Mouse (Mus musculus) mouse trophoblast stem cell (cell line): ENCODE measurements around the gene Tamm41.

Source experiments
- in situ Hi-C, 2 experiments: fragments of 300-500 bp; cut with MseI, MboI; formaldehyde crosslinking; loops; 2 replicates in 1 of 2; 3 replicates in 1 of 2; pipeline ENCODE4 v1.15.1; 2025

Gene Tamm41

DNA sequence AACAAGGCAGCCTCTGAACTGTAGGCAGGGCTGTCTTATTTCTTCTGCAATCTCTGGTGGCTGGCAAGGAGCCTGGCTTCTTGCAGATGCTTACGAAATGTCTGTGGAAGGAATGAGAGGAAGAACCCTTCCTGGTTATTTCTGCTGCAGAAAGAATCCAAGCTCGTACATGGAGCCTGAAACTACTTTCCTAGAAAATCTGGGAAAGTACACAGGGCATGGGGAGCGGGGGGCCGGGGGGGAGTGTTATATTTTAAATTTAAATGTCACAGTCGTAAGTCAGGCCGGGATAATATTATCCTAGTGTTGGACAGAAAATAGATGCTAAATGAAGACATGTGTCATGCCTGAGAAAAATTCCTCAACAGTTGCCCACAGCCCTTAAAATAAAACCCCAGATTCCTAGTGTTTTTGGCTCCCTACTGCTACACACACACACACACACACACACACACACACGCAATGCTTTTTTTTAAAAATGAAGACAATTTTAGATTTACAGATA, 60.7 kb downstream of the Tamm41 start:
- in situ Hi-C loops = no loop called here

DNA sequence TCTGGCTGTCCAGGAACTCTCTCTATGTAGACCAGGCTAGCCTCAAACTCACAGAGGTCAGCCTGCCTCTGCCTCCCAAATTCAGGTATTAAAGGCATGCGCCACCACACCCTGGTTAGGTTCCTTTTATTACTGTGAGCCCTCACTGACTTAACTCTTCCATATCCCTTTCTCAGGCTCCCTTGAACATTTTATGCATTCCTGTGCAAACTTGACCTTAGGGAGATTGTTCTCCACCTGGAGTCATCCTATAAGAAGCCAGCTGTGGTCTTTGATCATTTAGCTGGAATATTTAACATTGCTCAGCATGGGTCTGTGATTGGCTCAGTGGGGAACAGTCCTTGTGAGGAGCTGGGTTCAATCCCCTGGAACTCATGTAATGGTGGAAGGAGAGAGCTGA, 63.3 kb downstream of the Tamm41 start:
- in situ Hi-C loops = no loop called here

DNA sequence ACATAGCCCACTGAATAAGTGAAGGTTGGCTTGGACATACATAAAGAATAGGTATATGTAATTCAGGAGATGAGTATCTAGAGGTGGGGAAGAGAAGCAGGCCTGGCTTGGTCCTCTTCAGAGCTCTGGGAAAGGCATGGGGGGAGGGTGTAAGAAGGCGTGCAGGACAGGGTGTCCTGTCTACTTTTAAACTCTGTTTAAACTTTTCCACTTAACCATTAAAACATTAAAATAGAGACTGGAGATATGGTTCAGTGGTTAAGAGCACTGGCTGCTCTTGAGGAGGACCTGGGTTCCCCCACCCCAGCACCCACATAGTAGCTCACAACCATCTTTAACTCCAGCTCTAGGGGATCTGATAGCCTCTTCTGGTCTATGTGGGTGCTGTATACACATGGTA, 64.7 kb downstream of the Tamm41 start:
- in situ Hi-C loops = no loop called here

DNA sequence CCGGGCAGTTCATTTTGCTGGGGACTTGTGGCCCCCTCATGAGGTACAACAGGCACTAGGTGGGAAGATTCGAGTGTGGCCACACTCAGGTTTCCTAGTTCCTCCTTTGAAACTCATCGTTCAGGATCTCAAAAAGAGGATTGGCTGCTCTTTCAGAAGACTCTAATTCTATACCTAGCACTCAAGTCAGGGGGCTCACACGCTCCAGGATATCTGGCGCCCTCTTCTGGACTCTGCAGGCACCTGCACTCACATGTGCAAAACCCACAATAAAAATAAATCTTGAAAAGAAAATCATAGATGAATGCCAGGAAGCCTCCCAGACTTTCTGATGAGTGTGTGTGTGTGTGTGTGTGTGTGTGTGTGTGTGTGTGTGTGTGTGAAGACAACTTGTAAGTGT, 66.8 kb downstream of the Tamm41 start:
- in situ Hi-C loops = no loop called here

DNA sequence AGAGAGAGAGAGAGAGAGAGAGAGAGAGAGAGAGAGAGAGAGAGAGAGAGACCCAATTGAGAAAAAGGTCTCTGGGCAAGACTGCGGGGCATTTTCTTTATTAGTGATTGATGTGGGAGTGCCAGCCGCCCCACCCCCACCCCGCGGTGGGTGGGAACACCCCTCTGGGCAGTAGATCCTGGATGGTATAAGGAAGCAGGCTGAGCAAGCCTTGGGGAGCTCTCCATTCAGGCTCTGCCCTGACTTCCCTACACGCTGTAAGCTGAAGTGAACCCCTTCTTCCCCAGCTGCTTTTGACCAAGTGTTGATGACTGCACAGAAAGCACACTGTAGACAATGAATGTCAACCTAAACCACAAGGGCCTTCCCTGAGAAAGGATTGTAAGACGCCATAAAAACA, 67.3 kb downstream of the Tamm41 start:
- in situ Hi-C loops = no loop called here

DNA sequence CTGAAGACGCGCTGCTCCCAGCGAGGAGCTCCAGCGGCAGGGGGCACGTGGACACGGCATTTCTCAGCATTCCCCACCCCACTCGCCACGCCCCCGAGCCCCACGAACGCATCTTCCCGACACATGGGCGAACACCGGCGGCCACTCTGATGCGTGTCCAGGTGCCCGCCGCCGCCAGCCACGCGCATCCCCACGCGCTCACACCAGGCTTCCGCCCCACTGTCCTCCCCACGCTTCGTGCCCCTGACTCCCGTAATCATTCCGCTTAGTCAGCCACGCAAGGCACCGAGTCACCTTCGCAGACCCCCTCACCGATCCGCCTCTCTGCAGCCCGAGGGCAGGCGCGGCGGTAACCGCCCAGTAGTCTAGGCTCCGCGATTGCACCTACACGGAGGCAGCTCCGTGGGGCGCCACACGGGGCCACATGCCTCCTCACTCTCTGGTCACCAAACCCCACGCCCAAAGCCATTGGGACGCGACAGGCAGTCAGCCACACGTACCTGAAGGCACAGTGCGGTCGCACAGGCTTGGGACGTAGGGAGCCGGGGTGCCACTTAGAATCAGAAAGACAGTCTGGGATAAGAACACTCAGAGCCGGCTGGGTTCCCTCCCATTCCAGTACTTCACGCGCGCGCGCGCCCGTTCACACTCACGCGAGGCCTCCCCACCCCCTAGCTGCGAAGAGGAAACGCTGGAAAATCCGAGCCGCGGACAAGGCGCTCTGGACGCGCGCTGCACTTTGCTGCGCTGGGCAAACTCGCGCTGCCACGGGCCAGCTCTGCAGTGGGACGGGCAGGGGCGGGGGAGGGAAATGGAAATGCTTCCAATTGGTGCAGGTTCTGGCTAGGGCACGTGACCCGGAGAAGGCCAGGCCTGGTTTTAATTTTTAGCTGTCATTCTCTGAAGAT, 68.2 kb downstream of the Tamm41 start, which contains the start of gene Vgll4:
TSS of gene Vgll4 (minus strand) at position 782 of the 908 bp plus-strand sequence.
- in situ Hi-C loops = no loop called here

DNA sequence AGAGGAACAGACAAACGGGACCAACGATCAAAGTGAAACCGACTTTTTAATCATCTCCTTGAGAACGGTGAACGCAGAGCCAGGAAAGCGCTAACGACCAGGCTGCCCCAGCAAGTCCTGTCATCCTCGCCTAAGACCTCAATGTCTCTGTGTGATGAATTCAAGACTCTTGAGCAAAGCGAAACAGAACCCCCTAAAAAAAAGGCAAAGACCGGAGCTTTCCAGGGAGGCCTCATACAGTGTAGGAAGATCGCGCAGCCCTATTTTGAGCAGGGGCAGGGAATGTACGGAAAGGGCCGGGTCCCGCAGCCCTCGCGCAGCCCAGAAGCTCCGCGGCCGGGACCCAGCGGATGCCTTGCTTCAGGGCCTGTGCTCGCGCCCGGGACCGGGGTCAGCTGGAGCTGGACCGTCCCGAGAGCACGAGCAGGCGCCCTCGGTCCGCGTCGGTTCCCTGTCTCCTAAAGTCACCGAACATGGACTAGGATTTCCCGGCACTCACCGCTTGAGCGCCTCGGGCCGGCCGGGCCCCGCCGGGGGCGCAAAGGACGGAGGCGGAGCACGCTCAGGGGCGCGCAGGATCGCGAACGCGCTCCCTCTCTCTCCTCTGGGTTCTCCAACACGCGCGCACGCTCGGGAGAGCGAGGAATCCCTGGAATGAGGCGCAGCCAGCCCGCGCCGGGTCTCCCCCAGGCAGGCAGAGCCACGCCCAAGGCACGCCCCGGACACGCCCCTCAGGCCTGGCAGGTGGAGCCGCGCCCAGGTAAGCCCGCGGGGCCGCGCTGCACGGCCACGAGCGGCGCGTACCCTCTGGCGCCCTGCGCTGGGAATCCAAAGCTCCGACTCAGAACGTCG, 69.1 kb downstream of the Tamm41 start:
- in situ Hi-C loops = no loop called here

DNA sequence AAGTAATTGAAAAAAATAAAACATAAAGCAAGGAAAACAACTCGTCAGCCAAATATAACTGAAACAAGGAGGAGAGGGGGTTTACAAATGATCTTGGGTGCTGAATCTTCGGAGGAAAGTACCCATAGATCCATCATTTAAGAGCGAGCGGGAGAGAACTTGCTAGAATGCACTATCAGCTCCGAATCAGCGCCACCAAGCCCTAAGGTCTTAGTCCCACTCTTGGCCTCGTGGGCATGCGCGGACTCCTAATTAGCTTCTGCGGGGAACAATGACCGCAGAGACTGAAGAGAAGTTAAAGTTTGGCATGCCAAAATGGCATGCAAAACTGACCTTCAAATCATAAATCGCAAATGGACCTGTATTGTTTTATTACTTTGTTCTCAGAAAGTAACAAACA, 70.1 kb downstream of the Tamm41 start:
- in situ Hi-C loops = no loop called here

DNA sequence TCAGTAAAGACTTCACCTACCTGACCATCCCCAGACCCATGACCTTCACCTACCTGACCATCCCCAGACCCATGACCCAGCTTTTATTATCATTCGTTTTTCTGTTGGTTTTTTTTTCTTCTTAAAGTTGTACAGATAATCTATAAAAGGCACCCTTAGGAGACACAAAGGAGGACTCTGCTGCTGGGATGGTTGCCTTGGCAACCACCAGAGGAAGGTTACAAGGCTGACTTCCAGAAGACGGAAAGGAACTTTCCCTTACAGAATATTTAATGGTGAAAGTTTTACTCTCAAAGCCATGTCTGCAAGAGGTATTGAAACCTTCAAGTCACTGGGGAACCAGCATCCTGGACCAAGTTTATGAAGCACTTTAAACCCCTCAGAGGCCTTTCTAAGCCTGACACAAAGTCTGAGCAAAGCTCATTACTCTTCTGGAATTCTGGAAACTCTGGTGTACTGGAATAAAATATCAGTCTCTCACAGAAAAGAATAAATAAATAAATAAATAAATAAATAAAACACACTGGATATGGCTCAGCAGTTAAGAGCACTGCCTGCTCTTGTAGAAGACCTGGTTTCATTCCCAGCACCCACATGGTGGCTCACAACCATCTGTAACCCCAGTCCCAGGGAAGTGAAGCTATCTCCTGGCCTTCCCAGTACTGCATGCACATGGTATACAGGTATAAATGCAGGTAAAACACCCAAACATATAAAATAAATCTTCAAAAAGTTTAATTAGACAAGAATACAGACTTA, 71.1 kb downstream of the Tamm41 start:
- in situ Hi-C loops = no loop called here

DNA sequence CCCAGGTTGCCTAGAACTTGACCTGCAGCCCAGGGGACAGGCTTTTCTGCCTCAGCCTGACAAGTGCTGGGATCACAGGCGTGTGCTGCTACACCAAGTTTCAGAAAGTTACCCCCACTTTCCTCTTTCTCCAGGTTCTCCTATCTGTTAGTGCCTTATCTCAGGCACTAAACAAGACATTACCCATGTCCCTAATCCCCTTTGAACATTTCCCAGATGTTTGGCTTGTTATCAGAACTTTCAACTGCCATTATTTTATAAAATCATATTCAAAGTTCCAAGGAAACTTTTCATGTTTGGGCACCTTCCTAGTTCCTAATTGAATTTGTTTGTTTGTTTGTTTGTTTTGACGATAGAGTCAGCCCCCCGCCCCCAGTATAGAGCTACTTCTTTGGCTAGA, 71.9 kb downstream of the Tamm41 start:
- in situ Hi-C loops = no loop called here

DNA sequence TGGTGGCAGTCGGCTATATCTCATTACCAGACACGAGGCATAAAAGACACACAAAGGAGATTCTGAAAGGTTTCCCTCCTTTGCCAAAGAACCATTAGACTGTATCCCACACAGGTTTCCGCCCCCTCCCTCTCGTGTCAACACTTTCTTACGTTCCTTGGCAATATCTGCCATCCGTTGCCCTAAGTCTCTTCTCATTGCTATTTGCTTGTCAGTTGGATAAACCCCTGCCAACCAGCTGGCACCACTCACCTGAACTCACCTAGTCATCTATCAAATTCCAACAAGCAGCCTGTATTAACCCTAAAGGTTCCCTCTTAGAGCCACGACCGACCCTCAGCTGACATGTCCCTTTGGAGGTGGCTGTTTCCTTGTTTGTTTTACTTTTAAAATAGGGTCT, 72.3 kb downstream of the Tamm41 start:
- in situ Hi-C loops = no loop called here

DNA sequence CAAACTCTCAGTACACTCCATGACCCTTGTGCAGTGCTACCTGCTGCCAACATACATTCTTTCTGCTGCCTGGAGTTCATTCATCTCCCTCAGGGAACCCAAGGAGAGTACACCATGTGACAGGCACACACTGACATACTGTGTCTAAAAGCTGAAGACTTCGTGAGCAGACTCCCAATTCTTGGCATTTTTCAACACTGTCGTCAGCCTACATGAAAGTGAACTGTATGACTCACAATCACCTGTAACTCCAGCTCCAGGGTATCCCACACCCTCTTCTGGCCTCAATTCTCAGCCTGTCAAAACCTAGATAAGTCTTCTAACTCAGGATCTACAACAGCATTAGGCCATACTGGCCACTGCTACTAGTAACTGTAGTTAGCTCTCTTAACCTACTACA, 73.4 kb downstream of the Tamm41 start:
- in situ Hi-C loops = no loop called here

DNA sequence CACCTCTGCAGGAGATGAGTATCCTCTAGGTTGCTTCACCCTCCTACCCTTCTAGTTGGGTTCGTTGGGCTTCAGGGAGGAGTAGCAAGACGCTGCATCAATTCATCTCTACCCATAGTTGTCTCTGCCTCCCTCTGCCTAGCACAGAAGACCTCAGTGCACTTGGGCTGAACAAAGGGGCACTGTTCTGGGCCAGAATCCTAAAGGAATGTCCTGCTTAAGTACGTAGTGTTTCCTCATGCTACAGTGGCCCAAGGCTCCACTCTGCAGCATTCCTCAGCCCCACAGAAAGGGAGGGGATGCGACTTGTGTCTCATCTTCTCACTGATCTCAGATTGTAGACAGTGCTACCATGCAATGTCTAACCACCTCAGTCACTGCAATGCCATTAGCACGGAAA, 74.0 kb downstream of the Tamm41 start:
- in situ Hi-C loops = no loop called here

DNA sequence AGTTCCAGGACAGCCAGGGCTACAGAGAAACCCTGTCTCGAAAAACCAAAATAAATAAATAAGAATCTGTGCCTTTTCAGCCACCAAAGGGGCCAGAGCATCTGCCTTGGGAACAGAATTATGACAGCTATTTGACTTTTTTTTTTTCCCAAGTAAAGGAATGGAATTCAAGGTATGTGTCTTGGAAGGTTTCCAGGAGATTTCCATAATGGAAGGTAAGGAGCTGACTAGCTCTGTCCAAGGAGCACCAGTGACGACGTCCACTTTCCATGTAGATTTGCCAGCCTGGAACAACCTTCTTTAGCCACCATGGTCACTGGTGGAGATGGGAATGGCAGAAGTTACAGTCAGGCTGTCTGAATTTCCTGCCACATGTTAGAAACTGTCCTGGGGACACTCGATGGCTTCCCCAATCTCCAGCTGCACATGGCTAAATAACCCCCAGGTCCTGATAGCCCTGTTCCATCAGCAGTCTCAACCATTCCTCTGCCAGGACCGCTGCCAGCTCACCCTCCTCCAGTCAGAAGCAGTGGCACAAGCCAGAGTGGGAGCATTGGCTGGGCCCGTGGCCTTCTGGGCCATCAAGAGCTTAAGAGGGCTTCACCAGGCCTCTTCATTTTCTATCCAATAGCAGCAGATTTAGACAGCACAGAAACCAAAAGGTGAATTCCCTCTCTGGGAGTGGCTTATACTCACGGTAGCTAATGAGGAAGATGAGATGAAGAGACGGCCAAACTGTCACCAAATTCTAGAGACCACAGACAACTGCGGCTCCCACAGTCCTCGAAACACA, 76.2 kb downstream of the Tamm41 start:
- in situ Hi-C loops = no loop called here

DNA sequence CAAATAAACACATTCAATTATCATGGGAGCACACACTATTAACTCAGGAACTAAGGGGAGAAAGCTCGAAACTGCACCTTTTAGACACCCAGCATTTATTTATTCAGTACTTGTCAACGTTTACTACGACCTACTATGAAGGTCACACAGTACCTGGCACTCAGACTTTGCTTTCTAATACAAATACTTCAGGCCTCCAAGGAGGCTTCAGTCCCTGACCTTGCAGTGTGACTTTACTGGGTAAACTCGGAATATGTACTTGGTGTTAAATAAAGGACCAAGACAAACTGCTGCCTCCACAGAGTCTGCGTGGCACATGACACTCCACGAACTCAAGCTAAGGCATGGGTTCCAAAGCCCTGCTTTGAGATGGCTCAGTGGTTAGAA, 78.7 kb downstream of the Tamm41 start:
- in situ Hi-C loops = no loop called here

DNA sequence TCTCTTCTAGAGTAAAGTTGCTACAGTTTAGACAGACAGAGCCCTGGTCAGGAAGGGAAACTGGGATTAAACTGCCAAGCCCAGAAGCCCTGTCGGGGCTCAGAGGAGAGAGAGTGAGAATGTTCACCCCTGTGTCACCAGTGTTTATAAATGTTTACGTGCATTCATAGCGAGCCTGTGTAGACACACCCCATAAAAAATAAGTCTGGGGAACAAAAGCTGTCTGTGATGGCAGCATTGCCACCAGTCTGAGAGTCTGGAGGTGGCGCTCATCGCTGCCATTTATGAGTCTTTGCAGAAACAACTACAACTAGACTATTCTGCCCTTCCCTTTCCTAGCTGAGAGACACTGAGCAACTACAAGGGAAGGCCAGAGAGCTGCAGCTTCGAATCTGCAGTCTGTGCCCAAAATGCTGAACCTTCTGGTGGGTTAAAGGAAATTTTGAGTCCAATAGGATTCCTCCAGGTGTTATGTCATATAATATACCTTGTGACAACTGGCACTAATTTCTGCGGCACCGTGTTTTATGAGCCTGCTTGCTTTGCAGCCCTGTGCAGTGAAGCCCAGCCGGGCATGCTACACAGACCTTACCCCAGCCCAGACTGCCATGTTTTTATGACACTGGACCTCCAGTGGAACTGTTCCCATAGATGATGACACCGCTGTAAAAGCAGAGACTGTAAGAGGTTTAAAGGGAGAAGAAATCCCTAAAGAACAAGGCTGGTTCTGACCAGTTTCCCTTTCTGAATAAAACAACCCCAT, 79.2 kb downstream of the Tamm41 start:
- in situ Hi-C loops = no loop called here

DNA sequence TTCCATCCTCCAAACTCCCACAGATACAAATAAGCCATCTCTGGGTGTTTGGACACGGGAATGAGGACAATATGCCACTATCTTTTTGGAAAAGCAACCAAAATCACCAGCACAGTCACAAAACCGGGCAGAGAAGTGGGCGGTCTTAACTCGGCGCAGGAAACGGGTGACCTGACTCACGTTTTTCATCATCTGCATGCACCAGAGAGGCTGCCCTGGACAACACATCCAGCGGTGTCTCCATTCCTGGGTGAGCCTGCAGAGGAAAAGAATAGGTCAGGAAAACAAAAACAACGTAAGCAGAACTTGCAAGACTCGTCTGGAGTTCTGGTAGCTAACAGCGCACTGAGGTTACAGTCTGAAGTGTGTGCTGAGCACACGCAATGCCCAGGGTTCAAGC, 79.9 kb downstream of the Tamm41 start:
- in situ Hi-C loops = no loop called here

DNA sequence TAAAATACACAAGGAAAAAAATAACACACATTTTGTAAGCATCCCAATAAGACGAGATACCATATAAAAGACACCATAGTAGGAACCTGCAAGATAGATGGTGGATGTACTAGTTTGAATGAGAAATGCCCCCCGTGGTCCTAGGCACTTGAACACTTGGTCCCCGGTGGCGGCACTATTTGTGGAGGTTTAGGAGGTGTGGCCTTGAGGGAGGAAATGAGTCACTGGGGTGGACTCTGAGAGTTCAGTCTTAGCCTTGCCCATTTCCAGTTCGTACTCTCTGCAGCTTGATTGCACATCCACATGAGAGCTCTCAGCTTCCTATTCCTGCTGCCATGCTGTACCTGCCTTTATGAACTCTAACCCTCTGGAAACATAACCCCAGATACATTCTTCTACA, 83.2 kb downstream of the Tamm41 start:
- in situ Hi-C loops = no loop called here
